Mouse (Mus musculus): ENCODE measurements around the gene Ces2e. TPM values are rescaled to one million over a fixed set of nuclear protein-coding genes. Genes with fewer than 3 reads are reported as not detected.

The Ces2e gene
- 0.21 TPM for polyA plus RNA-seq (2015; fragmentation: Illumina TruSeq; extraction: RNeasy Lipid Tissue Mini Kit (QIAGEN cat#74804); ENCODE audit: insufficient read depth, low replicate concordance)

DNA sequence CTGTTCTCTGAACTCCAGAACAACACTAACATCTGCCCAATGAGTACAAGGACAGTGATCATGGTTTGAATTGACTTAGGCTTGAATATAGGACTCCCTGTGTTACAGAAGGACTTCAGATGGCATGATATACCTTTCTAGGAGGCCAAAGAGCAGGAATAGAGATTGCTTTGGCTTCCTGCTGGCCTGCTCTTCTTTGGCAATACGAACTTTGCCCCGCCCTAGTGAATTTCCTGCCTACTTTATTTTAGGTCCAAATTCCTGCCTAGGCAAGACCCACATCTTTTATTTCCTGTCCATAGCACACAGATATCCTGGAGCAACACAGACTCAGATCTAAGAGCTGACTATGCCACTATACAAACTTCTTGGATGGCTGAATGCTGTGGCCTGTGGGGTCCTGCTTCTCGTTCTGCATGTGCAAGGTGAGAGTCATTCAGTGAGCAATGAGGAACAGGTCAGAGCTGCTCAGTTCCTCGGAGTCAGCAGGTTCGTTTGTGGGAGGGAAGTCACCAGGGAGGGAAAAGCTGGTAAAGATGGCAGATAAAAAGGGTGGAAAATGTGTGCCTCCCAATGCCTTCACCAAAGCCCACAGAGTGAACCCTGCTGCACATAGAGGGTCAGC lies at the start of gene Ces2e:
Ces2e (plus strand) TSS at position 289 of the 625 bp plus-strand sequence.

DNA sequence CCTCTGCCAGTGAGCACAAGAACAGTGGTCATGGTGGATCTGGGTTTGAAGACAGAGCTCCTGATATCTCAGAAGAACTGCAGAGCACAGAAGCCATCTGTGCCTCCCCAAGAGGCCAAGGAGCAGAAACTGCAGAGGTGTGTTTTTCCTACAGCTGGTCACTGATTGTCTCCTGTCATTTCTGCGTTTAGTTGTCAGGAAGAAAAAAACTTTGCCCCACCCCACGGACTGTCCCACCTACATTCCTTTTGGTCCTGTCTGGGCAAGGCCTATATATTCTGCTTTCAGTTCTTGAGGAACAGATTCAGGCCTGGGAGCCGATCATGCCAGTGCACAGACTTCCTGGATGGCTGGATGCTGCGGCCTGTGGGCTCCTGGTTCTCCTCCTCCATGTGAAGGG lies 21.0 kb downstream of the Ces2e start, which contains the start of gene Ces2f:
Ces2f (plus strand) TSS at position 301 of the 400 bp plus-strand sequence.

DNA sequence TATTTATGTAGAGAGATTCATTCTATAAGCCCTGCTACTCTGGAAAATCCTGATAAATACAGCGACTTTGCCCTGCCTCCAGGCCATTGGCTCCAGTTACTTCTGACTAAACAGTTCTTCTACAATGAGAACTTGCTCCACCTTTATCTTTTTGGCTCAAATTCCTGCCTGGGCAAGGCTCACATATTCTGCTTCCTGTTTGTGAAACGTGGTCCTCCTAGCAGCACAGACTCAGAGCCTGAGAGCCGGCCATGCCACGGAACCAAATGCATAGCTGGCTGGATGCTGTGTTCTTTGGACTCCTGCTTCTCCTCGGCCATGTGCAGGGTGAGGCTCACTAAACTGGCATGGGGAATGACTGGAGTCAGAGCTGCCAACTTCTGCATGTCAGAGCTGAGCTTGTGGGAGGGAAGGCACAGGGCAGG lies 35.5 kb downstream of the Ces2e start, which contains the start of gene Ces2g:
Ces2g (plus strand) TSS at position 182 of the 425 bp plus-strand sequence.

Other genes with a start within 250 kb of the Ces2e start
- not detected for gene Ces2a, start 192.3 kb upstream of the Ces2e start, polyA plus RNA-seq (2015; fragmentation: Illumina TruSeq; extraction: RNeasy Lipid Tissue Mini Kit (QIAGEN cat#74804); ENCODE audit: insufficient read depth, low replicate concordance)
- 0.08 TPM for gene Ces2b, start 94.7 kb upstream of the Ces2e start, polyA plus RNA-seq (2015; fragmentation: Illumina TruSeq; extraction: RNeasy Lipid Tissue Mini Kit (QIAGEN cat#74804); ENCODE audit: insufficient read depth, low replicate concordance)
- gene Ces2c, start 79.2 kb upstream of the Ces2e start, polyA plus RNA-seq (2015; fragmentation: Illumina TruSeq; extraction: RNeasy Lipid Tissue Mini Kit (QIAGEN cat#74804); ENCODE audit: insufficient read depth, low replicate concordance) = 0.91 TPM
- not detected for gene Ces2f, start 21.1 kb downstream of the Ces2e start, polyA plus RNA-seq (2015; fragmentation: Illumina TruSeq; extraction: RNeasy Lipid Tissue Mini Kit (QIAGEN cat#74804); ENCODE audit: insufficient read depth, low replicate concordance)
- gene Ces2g, start 35.5 kb downstream of the Ces2e start, polyA plus RNA-seq (2015; fragmentation: Illumina TruSeq; extraction: RNeasy Lipid Tissue Mini Kit (QIAGEN cat#74804); ENCODE audit: insufficient read depth, low replicate concordance) = 8.7 TPM
- not detected for gene Ces2h, start 74.6 kb downstream of the Ces2e start, polyA plus RNA-seq (2015; fragmentation: Illumina TruSeq; extraction: RNeasy Lipid Tissue Mini Kit (QIAGEN cat#74804); ENCODE audit: insufficient read depth, low replicate concordance)
- gene Ces3a, start 122.3 kb downstream of the Ces2e start, polyA plus RNA-seq (2015; fragmentation: Illumina TruSeq; extraction: RNeasy Lipid Tissue Mini Kit (QIAGEN cat#74804); ENCODE audit: insufficient read depth, low replicate concordance) = not detected
- gene Ces3b, start 157.5 kb downstream of the Ces2e start, polyA plus RNA-seq (2015; fragmentation: Illumina TruSeq; extraction: RNeasy Lipid Tissue Mini Kit (QIAGEN cat#74804); ENCODE audit: insufficient read depth, low replicate concordance) = not detected
- gene Ces4a, start 205.5 kb downstream of the Ces2e start, polyA plus RNA-seq (2015; fragmentation: Illumina TruSeq; extraction: RNeasy Lipid Tissue Mini Kit (QIAGEN cat#74804); ENCODE audit: insufficient read depth, low replicate concordance) = not detected
- 149 TPM for gene Cbfb, start 244.4 kb downstream of the Ces2e start, polyA plus RNA-seq (2015; fragmentation: Illumina TruSeq; extraction: RNeasy Lipid Tissue Mini Kit (QIAGEN cat#74804); ENCODE audit: insufficient read depth, low replicate concordance)